Mouse (Mus musculus) gastrocnemius, postnatal 14 days (tissue): Measurements from ENCODE around the gene Ttc39d. TPM values are rescaled to one million over a fixed set of nuclear protein-coding genes. Genes with fewer than 3 reads are reported as not detected.
A peak's percentile ranks its signal among the peaks of the same experiment; 100 is the strongest.
"Not testable (repeated sequence)": the region's sequence is repeated elsewhere in the genome, so short reads cannot be mapped to it uniquely, and the experiment has no call there.

ENCODE experiments used
- DNase-seq: peaks from one replicate; pipeline ENCODE4 v3.0.0; 2021; ENCODE audit warnings: mixed read lengths
- intact Hi-C: fragments of 180-260 bp; cut with DNase I; formaldehyde crosslinking; loops from one replicate; pipeline ENCODE4 v1.15.1; 2025; ENCODE audit warnings: low total_unique reads
- total RNA-seq, 2 experiments: library from RNA; stranded (reverse); gene quantifications; 2 replicates each; pipeline ENCODE4 v1.2.3; 2021

Ttc39d gene
- total RNA-seq, 2 experiments from 2014 or later: 0.16 TPM; not detected in 1

DNA sequence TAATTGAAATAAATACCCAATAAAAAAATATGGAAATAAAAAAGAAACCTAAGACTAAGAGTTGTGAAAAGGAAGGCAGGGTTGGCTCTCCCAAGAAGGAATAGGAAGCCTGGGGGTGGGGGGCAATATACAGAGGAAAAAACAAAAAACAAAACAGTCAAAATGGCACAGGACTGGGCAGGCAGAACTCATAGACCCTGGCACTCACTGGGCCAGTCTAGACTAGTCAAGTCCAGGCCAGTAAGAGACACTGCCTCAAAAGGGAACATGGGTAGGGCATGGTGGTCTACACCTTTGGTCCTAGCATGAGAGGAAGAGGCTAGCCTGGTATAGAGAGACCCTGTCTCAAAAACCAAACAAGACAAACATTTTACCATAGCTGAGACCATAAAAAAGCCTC lies 26.8 kb upstream of the Ttc39d start:
- intact Hi-C loops: loop anchor here (10.0 kb wide), 2 partner anchors 166 to 316 kb away; no protein-coding TSS in a partner anchor
- DNase-seq: no peak

DNA sequence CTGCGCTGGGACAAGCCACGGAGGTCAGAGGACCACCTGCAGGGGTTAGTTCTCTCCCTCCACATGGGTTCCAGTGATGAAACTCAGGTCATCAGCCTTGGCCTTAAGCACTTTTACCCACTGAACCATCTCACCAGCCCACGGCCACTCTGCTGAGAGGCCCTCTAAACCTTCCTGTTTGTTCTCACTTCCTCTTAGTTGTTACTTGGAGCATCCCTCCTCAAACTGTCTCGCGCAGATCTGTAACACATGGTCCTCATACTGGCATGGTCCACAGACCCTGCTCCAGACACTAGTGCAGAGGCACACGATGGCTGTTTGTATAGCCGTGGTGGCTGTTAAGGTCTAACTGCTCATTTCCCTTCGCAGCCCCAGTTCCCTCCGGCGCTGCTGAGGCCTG lies 23.6 kb upstream of the Ttc39d start:
- DNase-seq: no peak
- intact Hi-C loops: loop anchor here (2.0 to 10.0 kb wide), 3 partner anchors 135 to 319 kb away; no protein-coding TSS in a partner anchor

- intact Hi-C loops: no loop called here
- DNase-seq: no peak
These were observed 14.2 kb upstream of the Ttc39d start for GRCm38 (mm10) chr17:80193075-80193474.

DNA sequence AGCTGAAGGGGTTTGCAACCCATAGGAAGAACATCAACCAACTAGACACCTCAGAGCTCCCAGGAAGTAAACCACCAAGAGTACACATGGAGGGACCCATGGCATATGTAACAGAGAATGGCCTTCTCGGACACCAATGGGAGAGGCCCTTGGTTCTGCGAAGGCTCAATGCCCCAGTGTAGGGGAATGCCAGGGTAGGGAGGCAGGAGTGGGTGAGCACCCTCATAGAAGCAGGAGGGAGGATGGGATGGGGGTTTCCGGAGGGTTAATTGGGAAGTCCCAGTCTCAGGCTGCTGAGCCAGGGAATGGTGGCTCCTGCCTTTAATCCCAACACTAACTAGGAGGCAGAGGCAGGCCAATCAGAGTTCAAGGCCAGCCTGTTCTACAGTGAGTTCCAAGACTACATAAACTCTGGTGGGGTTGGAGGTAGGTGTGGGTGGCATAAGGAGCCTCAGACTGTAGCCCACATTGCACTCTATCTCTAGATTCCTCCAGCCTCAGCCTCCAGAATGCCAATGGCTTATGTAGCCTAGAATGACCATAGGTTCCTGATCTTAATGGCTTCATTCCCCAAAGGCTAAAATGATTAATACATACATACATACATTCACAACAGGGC lies 8.0 kb upstream of the Ttc39d start:
- no peak for DNase-seq
- intact Hi-C loops: no loop called here

GRCm38 (mm10) chr17:80205657-80206056 lies 1.6 kb upstream of the Ttc39d start:
- DNase-seq: no peak
- intact Hi-C loops: no loop called here

GRCm38 (mm10) chr17:80206301-80206670 lies 974 bp upstream of the Ttc39d start:
- intact Hi-C loops: no loop called here
- DNase-seq: no peak

GRCm38 (mm10) chr17:80213998-80214397 lies 6.7 kb downstream of the Ttc39d start:
- intact Hi-C loops: not testable (repeated sequence)

GRCm38 (mm10) chr17:80220131-80220530 lies 12.9 kb downstream of the Ttc39d start:
- intact Hi-C loops: no loop called here
- DNase-seq: no peak

More at GRCm38 (mm10) chr17:80213998-80214397, 6.7 kb downstream of the Ttc39d start:
- not testable (repeated sequence) for DNase-seq

DNA sequence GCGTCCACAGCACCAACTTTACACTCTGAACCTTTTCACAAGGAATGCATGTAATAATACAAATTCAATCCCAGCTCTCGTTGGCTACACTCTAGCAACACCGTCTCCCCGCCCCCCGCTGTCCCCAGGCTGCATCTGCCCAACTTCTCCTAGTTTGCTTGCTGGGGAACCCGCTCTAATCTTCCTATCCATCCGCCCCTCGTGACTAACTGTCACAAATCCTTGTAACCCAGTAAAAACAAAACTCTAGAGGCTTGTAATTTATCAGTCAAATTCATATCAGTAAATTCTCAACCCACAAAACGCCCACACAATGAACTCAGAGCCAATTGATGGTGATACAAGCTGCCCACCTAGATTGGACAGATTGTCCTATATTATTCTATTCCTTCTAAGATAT lies 13.9 kb downstream of the Ttc39d start:
- DNase-seq: no peak

DNA sequence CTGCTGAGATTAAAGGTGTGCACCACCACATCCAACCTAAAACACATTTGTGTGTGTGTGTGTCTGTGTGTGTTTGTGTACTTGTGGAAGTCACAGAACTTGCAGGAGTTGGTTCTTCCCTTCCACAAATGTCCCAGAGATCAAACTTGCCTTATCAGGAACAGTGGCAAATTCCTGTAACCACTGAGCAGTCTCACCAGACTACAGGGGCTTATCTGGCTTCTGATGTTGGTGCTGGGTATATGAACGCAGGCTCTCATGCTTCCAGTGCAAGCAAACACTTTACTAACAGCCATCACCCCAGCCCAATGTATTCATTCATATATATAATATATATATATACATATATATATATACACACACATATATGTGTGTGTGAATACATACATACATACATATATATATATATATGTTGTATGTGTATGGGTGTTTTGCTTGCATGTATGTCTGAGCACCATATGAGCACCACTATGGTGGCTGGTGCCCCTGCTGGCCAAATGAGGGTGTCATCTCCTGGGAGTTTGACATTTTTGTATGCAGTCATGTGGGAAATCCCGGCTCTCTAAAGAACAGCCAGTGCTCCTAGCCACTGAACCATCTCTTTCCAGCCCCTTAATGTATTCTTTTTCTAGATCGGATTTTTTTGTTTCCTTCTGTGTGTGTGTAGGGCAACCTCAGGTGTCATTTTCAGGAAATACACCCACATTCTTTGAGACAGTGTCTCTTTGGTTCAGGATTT lies 14.8 kb downstream of the Ttc39d start:
- no peak for DNase-seq
- intact Hi-C loops: no loop called here

More for the DNA sequence above, 13.9 kb downstream of the Ttc39d start:
- intact Hi-C loops: no loop called here

GRCm38 (mm10) chr17:80223829-80224228 lies 16.6 kb downstream of the Ttc39d start:
- no peak for DNase-seq
- intact Hi-C loops: no loop called here

GRCm38 (mm10) chr17:80224326-80225116 lies 17.3 kb downstream of the Ttc39d start, which contains the start of gene Gemin6:
Gene Gemin6 (plus strand): TSS chr17:80224441.
- intact Hi-C loops: no loop called here
- peak; percentile 73 for DNase-seq

DNA sequence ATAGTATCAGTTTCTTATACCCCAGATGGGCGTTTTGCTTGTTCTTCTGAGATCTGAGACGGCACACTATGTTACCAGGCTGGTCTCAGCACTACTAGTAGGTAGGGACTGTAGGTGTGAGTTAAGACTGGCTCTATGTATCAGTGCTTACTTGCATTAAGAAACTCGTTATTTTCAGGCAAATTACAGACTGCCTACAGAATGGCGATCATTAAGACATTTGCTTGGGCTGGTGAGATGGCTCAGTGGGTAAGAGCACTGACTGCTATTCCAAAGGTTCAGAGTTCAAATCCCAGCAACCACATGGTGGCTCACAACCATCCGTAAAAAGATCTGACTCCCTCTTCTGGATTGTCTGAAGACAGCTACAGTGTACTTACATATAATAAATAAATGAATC lies 17.9 kb downstream of the Ttc39d start:
- intact Hi-C loops, DNase-seq: not testable (repeated sequence)

- intact Hi-C loops: no loop called here
- no peak for DNase-seq
These were observed 22.1 kb downstream of the Ttc39d start for GRCm38 (mm10) chr17:80229396-80229795.

- DNase-seq: no peak
- intact Hi-C loops: no loop called here
These were observed 26.6 kb downstream of the Ttc39d start for GRCm38 (mm10) chr17:80233844-80234243.

- intact Hi-C loops: no loop called here
- no peak for DNase-seq
These were observed 27.1 kb downstream of the Ttc39d start for GRCm38 (mm10) chr17:80234376-80234775.

DNA sequence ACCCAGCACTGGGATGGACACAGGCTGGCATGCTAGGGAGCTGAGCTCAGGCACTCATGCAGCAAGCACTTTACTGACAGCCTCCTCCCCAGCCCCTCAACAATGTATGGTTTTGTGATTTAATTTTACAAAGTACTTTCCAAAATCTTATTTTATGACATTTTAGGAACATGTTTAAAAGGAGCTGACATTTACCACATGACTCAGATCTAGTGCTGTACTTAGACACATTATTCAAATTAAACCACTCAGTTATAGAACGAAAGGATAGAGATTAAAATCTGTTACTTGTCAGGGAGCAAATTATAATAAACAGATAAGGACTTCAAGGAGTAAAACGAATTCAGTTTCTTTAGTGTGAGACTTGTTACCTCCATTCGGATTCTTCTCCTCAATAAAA lies 28.2 kb downstream of the Ttc39d start:
- intact Hi-C loops: no loop called here
- no peak for DNase-seq

DNA sequence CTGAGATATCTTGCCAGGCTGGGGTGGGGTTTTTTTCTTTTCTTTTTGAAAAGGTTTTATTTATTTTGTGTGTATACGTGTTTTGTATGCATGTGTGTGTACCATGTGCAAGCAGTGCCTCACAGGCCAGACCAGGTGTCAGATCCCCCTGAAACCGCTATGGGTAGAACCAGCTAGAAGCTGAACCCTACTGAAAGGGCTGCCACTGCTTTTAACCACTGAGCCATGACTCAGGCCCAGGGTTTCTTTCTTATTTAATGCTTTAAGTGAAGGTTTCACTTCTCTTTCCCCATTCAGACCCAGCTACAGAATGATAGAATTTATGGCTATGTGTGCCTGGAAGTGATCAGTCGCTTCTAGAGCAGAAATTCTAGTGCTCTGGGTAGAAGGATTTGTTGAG lies 29.5 kb downstream of the Ttc39d start:
- intact Hi-C loops: no loop called here
- no peak for DNase-seq

DNA sequence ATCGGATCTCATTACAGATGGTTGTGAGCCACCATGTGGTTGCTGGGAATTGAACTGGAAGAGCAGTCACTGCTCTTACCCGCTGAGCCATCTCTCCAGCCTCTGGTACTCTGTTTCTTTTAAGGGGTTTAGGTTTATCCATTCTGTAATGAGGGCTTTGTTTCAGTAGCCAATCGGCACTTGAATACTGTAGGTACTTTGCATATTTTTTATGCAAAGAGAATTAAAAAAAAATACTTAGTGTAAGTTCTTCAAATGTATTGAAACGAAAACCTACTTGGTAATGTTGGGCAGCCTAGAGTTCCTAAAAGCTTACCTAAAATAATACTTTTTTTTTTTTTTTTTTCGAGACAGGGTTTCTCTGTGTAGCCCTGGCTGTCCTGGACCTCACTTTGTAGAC lies 30.2 kb downstream of the Ttc39d start:
- intact Hi-C loops: no loop called here
- DNase-seq: no peak

DNA sequence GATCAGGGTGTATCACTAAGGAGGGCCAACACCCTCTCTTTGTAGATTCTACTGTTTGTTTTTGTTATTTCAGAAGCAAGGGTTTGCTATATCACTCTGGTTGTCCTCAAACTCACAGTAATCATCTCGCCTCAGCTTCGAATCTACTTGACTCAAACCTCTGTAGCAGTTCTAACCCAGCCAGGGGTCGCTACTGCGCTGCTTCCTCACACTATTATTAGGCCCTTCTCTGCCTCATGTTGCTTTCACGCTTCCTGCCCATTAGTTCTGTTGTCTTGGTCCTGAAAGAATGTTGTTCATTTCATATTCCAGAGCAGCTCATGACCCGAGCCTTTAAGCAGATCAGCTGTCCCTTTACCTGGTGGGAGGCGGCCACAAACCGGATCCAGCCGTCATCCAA lies 34.3 kb downstream of the Ttc39d start:
- intact Hi-C loops: no loop called here
- no peak for DNase-seq
